Mouse (Mus musculus): ENCODE data around the gene Mrpl16.

- no peak for TF ChIP-seq EP300 (IDR thresholded peaks at IDR 0.05; ENCODE audit: low read depth in 1 of 2, low read length in 2 of 2)
- TF ChIP-seq MEF2A (IDR thresholded peaks at IDR 0.05; ENCODE audit: extremely low read depth, insufficient replicate concordance, low read depth, low read length, poor library complexity, severe bottlenecking), result no peak
- TF ChIP-seq USF1 (IDR thresholded peaks at IDR 0.05; ENCODE audit: low read depth, low read length), result no peak
- peak in 2 of 3 experiments; percentile 12 to 42; a peak in 2 of 6 replicates for TF ChIP-seq CTCF (IDR thresholded peaks at IDR 0.05 in 2 of 3, conservative IDR thresholded peaks at IDR 0.05 in 1 of 3; ENCODE audit: control insufficient read depth in 1 of 3, insufficient read depth in 1 of 3, low read depth in 2 of 3, low read length in 3 of 3, poor library complexity in 1 of 3, severe bottlenecking in 1 of 3)
- no peak for TF ChIP-seq TCF12 (IDR thresholded peaks at IDR 0.05; ENCODE audit: low read depth, low read length)
- TF ChIP-seq ZMIZ1 (IDR thresholded peaks at IDR 0.05; ENCODE audit: low read depth, low read length), result no peak
- no peak for TF ChIP-seq HCFC1 (IDR thresholded peaks at IDR 0.05; ENCODE audit: low read depth, low read length)
- TF ChIP-seq POLR2AphosphoS5 (IDR thresholded peaks at IDR 0.05; ENCODE audit: borderline replicate concordance, low read depth, low read length), result no peak
Measured at GRCm38 (mm10) chr19:11800531-11801315, 30.5 kb downstream of the Mrpl16 start.
